Mouse (Mus musculus) T-cell, adult 66 days (primary cell): ENCODE measurements around the gene Erbin. TPM values are rescaled to one million over a fixed set of nuclear protein-coding genes. Genes with fewer than 3 reads are reported as not detected.

Experiments
- total RNA-seq, 2 experiments: library from RNA; stranded (reverse); gene quantifications; 3 replicates in 1 of 2; 4 replicates in 1 of 2; pipeline ENCODE4 v1.2.4; 2023

The Erbin gene
- 100 to 1,000 TPM; 126 TPM for total RNA-seq

DNA sequence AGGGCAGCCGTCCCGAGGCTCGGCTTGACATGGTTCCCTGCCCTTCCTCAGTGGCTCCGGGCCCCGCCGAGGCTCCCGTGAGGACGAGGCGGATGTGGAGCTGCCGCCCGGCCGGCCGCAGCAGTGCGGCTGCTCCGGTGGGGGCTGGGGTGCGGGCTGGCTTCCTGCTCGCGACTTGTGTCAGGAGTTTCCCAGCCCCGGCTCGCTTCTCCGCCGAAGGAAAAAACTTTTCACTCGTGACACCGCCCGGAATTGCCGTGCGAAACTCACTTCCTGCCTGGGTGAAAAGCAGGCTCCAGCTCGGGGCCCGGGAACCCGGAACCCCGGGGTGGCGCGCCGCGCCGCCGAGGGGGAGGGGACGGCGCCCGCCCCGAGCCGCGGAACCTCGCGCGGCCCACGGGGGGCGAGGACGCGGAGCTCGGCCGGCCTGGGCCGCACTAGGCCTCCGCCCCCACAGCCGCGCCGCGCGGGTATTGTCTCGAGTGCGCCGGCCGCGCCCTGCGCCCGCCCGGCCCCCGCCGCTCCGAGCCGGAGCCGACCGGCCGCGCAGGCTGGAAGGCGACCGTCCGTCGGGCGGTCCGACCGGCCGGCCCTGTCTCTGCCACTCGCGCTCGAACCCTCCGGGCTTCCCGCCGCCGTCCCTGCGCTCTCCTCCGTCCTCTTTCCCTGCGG lies at the start of gene Erbin:
Erbin (minus strand) TSS at position 254 of the 672 bp plus-strand sequence.

GRCm38 (mm10) chr13:103774119-103774757 lies 146.1 kb downstream of the Erbin start, which contains the start of gene Srek1:
TSS of gene Srek1 (minus strand) at chr13:103774608.

Other genes starting within 250 kb of the Erbin start
- gene Srek1, start 145.9 kb downstream of the Erbin start, total RNA-seq = 100 to 1,000 TPM; 109 to 124 TPM
- gene Nln, start 189.1 kb upstream of the Erbin start, total RNA-seq = 10 to 100 TPM; 11.9 to 16.5 TPM
- gene Sgtb, start 189.2 kb upstream of the Erbin start, total RNA-seq = not detected